Mouse (Mus musculus): ENCODE data around the gene Fxyd6. TPM values are rescaled to one million over a fixed set of nuclear protein-coding genes. Genes with fewer than 3 reads are reported as not detected.

The Fxyd6 gene
- total and polyA plus RNA-seq, 3 experiments, result 0.08 TPM; not detected in 2

DNA sequence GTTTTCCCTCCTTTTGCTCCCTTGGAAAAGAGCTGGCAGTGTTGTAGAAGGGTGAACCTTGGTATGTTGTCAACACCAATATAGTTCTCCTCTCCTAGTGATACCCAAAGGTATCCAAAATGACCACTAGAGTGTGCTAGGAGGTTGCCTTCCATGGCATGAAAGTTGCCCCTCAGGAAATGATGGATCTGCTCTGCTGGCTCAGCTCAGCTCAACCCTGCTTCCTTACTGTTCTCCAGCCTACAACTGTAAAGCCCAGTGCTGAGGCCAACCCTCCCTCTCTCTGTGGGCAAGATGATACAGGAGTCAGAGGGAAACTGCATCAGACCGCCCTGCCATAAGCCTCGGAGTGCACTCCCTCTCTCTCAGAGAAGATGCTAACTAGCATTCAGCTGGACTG is 24.5 kb upstream of the Fxyd6 start:
- Histone ChIP-seq H3K27me3 (replicated peaks) (peaks cover 15% of the 10 kb centered on the region), H3K36me3 (replicated peaks in 1 of 2; ENCODE audit: control insufficient read depth in 1 of 2, insufficient read depth in 1 of 2, low read length in 1 of 2) (no peaks in the 10 kb centered on the region), H3K9ac (ENCODE audit: insufficient read depth, low read depth) (no peak overlapping the region), H3K79me2 (replicated peaks; ENCODE audit: control insufficient read depth, extremely low read depth, insufficient read depth, poor library complexity, severe bottlenecking) (no peaks in the 10 kb centered on the region), H3K4me1 (ENCODE audit: control insufficient read depth in 1 of 2, insufficient read depth in 2 of 2) (no peaks in the 10 kb centered on the region), H3K4me3 (replicated peaks in 1 of 3; ENCODE audit: low read depth in 2 of 3, low read length in 2 of 3, poor library complexity in 1 of 3) (no peak overlapping the region), H3K4me2 (ENCODE audit: insufficient read depth, low read depth, poor library complexity, severe bottlenecking) (no peak overlapping the region), H3K9me3 (replicated peaks; ENCODE audit: low read length) (no peaks in the 10 kb centered on the region), H3K27ac (ENCODE audit: insufficient read depth, low read depth) (no peak overlapping the region)
- DNase-seq (ENCODE audit: extremely low read depth), result peak; percentile 7
- in situ Hi-C loops (cut with MboI; ENCODE audit: low pct_ligation_motif_present, low pct_unique_long_range_greater_than_20kb, low sequenced_read_pairs), result no loop called here
- TF ChIP-seq MAX (IDR thresholded peaks at IDR 0.05; ENCODE audit: low read length), result no peak
- TF ChIP-seq CTCF (conservative IDR thresholded peaks at IDR 0.05 in 1 of 2, IDR thresholded peaks at IDR 0.05 in 1 of 2; ENCODE audit: low read depth in 2 of 2, low read length in 2 of 2), result peak in 1 of 2 experiments; percentile 62; a peak in 2 of 4 replicates
- TF ChIP-seq RAD21 (IDR thresholded peaks at IDR 0.05; ENCODE audit: low read depth, low read length), result peak; percentile 52
- peak; percentile 57 for TF ChIP-seq SMC3 (IDR thresholded peaks at IDR 0.05; ENCODE audit: low read depth, low read length)
- dilution Hi-C loops (cut with MboI; ENCODE audit: extremely low pct_ligation_motif_present, extremely low pct_unique_long_range_greater_than_20kb, low sequenced_read_pairs), result no loop called here

- Histone ChIP-seq H3K36me3 (replicated peaks in 1 of 2; ENCODE audit: control insufficient read depth in 1 of 2, insufficient read depth in 1 of 2, low read length in 1 of 2) (no peaks in the 10 kb centered on the region), H3K27ac (ENCODE audit: insufficient read depth, low read depth) (no peak overlapping the region), H3K4me3 (replicated peaks in 1 of 3; ENCODE audit: low read depth in 2 of 3, low read length in 2 of 3, poor library complexity in 1 of 3) (no peak overlapping the region), H3K4me1 (ENCODE audit: control insufficient read depth in 1 of 2, insufficient read depth in 2 of 2) (no peaks in the 10 kb centered on the region), H3K79me2 (replicated peaks; ENCODE audit: control insufficient read depth, extremely low read depth, insufficient read depth, poor library complexity, severe bottlenecking) (no peaks in the 10 kb centered on the region), H3K9ac (ENCODE audit: insufficient read depth, low read depth) (no peak overlapping the region), H3K9me3 (replicated peaks; ENCODE audit: low read length) (no peaks in the 10 kb centered on the region), H3K4me2 (ENCODE audit: insufficient read depth, low read depth, poor library complexity, severe bottlenecking) (no peak overlapping the region), H3K27me3 (replicated peaks) (peaks cover 17% of the 10 kb centered on the region)
- in situ Hi-C loops (cut with MboI; ENCODE audit: low pct_ligation_motif_present, low pct_unique_long_range_greater_than_20kb, low sequenced_read_pairs), result no loop called here
- dilution Hi-C loops (cut with MboI; ENCODE audit: extremely low pct_ligation_motif_present, extremely low pct_unique_long_range_greater_than_20kb, low sequenced_read_pairs), result no loop called here
- no peak for TF ChIP-seq MAX (IDR thresholded peaks at IDR 0.05; ENCODE audit: low read length)
- no peak for TF ChIP-seq ZMIZ1 (IDR thresholded peaks at IDR 0.05; ENCODE audit: low read depth, low read length)
- TF ChIP-seq SIN3A (IDR thresholded peaks at IDR 0.05; ENCODE audit: low read length), result no peak
- TF ChIP-seq TCF12 (IDR thresholded peaks at IDR 0.05; ENCODE audit: low read depth, low read length), result no peak
- no peak for TF ChIP-seq E2F4 (IDR thresholded peaks at IDR 0.05; ENCODE audit: insufficient replicate concordance, low read depth, low read length)
- no peak for TF ChIP-seq SMC3 (IDR thresholded peaks at IDR 0.05; ENCODE audit: low read depth, low read length)
- no peak for TF ChIP-seq RCOR1 (conservative IDR thresholded peaks at IDR 0.05; ENCODE audit: low read depth, low read length)
- TF ChIP-seq TBP (conservative IDR thresholded peaks at IDR 0.05; ENCODE audit: low read depth, low read length), result no peak
- no peak for TF ChIP-seq HCFC1 (IDR thresholded peaks at IDR 0.05; ENCODE audit: low read depth, low read length)
- no peak for DNase-seq (ENCODE audit: extremely low read depth)
These were observed 23.7 kb upstream of the Fxyd6 start for GRCm38 (mm10) chr9:45346276-45346675.

GRCm38 (mm10) chr9:45348560-45348959 is 21.4 kb upstream of the Fxyd6 start:
- dilution Hi-C loops (cut with MboI; ENCODE audit: extremely low pct_ligation_motif_present, extremely low pct_unique_long_range_greater_than_20kb, low sequenced_read_pairs) (no loop called here), in situ Hi-C loops (cut with MboI; ENCODE audit: low pct_ligation_motif_present, low pct_unique_long_range_greater_than_20kb, low sequenced_read_pairs) (no loop called here)
- H3K27ac ChIP-seq (ENCODE audit: insufficient read depth, low read depth), result no peak overlapping the region
- H3K36me3 ChIP-seq (replicated peaks in 1 of 2; ENCODE audit: control insufficient read depth in 1 of 2, insufficient read depth in 1 of 2, low read length in 1 of 2), result no peaks in the 10 kb centered on the region
- peaks cover 14% of the 10 kb centered on the region for H3K27me3 ChIP-seq (replicated peaks)
- no peak overlapping the region for H3K4me2 ChIP-seq (ENCODE audit: insufficient read depth, low read depth, poor library complexity, severe bottlenecking)
- TF ChIP-seq RAD21 (IDR thresholded peaks at IDR 0.05; ENCODE audit: low read depth, low read length) (no peak), MAFK (IDR thresholded peaks at IDR 0.05; ENCODE audit: insufficient replicate concordance, low read length) (no peak), ELF1 (IDR thresholded peaks at IDR 0.05; ENCODE audit: low read depth, low read length) (no peak), CHD2 (IDR thresholded peaks at IDR 0.05; ENCODE audit: low read length) (no peak), MAZ (IDR thresholded peaks at IDR 0.05; ENCODE audit: low read depth, low read length) (no peak), USF1 (IDR thresholded peaks at IDR 0.05; ENCODE audit: low read depth, low read length) (no peak)
- no peaks in the 10 kb centered on the region for H3K79me2 ChIP-seq (replicated peaks; ENCODE audit: control insufficient read depth, extremely low read depth, insufficient read depth, poor library complexity, severe bottlenecking)
- no peaks in the 10 kb centered on the region for H3K9me3 ChIP-seq (replicated peaks; ENCODE audit: low read length)
- H3K4me1 ChIP-seq (ENCODE audit: control insufficient read depth in 1 of 2, insufficient read depth in 2 of 2), result no peaks in the 10 kb centered on the region
- H3K9ac ChIP-seq (ENCODE audit: insufficient read depth, low read depth), result no peak overlapping the region
- DNase-seq (ENCODE audit: extremely low read depth), result no peak
- H3K4me3 ChIP-seq (replicated peaks in 1 of 3; ENCODE audit: low read depth in 2 of 3, low read length in 2 of 3, poor library complexity in 1 of 3), result no peak overlapping the region

All from CH12.LX (cell line).